Mouse (Mus musculus) limb, embryonic 15.5 days (tissue): ENCODE data around the gene Gm7978. TPM values are rescaled to one million over a fixed set of nuclear protein-coding genes. Genes with fewer than 3 reads are reported as not detected.
"Not testable (repeated sequence)": the region's sequence is repeated elsewhere in the genome, so short reads cannot be mapped to it uniquely, and the experiment has no call there.

ENCODE experiments used
- ATAC-seq: fragments of 200-750 bp; cut with Nextera tagmentation; 2 replicates; pipeline ENCODE4 v1.8.0; 2017; ENCODE audit warnings: low read depth, moderate TSS enrichment; ENCODE audit not compliant: insufficient number of reproducible peaks, low FRiP score, low TSS enrichment
- H3K27ac ChIP-seq: fragments of 300-500 bp; sonication (generic); 2 replicates; pipeline ENCODE4 v1.5.1; 2015; ENCODE audit warnings: moderate library complexity, mild to moderate bottlenecking, inconsistent platforms
- H3K27me3 ChIP-seq: fragments of 300-500 bp; sonication (generic); 2 replicates; pipeline ENCODE4 v1.6.1; 2015; ENCODE audit warnings: inconsistent platforms
- H3K36me3 ChIP-seq: fragments of 300-500 bp; sonication (generic); 2 replicates; pipeline ENCODE4 v1.6.1; 2015; ENCODE audit warnings: inconsistent platforms
- H3K4me1 ChIP-seq: fragments of 300-500 bp; sonication (generic); 2 replicates; pipeline ENCODE4 v1.6.1; 2015; ENCODE audit warnings: inconsistent platforms
- H3K4me2 ChIP-seq: fragments of 300-500 bp; sonication (generic); 2 replicates; pipeline ENCODE4 v1.6.1; 2015; ENCODE audit warnings: mild to moderate bottlenecking, inconsistent platforms
- H3K4me3 ChIP-seq: fragments of 300-500 bp; sonication (generic); 2 replicates; pipeline ENCODE4 v1.5.1; 2015; ENCODE audit warnings: mild to moderate bottlenecking, inconsistent platforms
- H3K9ac ChIP-seq: fragments of 300-500 bp; sonication (generic); 2 replicates; pipeline ENCODE4 v1.6.1; 2015; ENCODE audit warnings: inconsistent platforms
- H3K9me3 ChIP-seq: fragments of 300-500 bp; sonication (generic); 2 replicates; pipeline ENCODE4 v1.6.1; 2016; ENCODE audit warnings: inconsistent platforms
- WGBS: fragments of 180-500 bp; shearing (Covaris S2); methylation state at CpG from one replicate; pipeline ENCODE4 v1.1.7; 2015; 5-methylcytosine and 5-hydroxymethylcytosine counted together
- polyA plus RNA-seq: library from polyadenylated mRNA; unstranded; fragments of >200 nt; fragmentation: Nextera tagmentation; extraction: Ambion mirVana; gene quantifications from 2 replicates; pipeline ENCODE4 v1.2.1, GENCODE M21; 2015

Gm7978 gene
- polyA plus RNA-seq, result not detected in 2 replicates

DNA sequence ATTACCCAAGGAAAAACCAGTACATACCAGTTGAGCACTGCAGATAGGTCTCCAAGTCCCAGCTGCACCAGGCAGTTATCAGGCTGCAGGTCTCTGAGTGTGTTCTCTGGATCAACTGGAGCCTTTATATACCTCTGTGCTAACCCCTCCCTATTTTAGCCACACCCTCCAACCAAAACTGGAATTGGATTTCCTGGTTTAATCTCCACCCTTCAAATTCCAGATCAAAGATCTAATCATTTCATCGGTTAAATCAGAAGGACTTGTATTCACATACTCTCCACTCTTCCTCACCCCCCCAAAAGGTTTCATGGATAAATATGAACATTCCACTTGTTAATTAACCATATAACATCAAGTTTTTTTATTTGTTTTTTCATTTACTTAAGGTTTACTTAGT, at the start of gene Gm7978:
Gm7978 (minus strand) TSS at position 101 of the 400 bp plus-strand sequence.
- not testable (repeated sequence) for H3K9me3 ChIP-seq, ATAC-seq, H3K4me2 ChIP-seq, H3K4me1 ChIP-seq, H3K27me3 ChIP-seq, H3K27ac ChIP-seq, H3K9ac ChIP-seq, H3K4me3 ChIP-seq, H3K36me3 ChIP-seq
- no CpG with 5 or more reads among the region's 1 CpGs for WGBS

- H3K27me3 ChIP-seq, H3K36me3 ChIP-seq, H3K4me1 ChIP-seq, H3K9ac ChIP-seq, H3K27ac ChIP-seq, H3K4me2 ChIP-seq, ATAC-seq, H3K4me3 ChIP-seq, H3K9me3 ChIP-seq: not testable (repeated sequence)
- WGBS, result no CpG with 5 or more reads among the region's 2 CpGs
These were observed 39.7 kb upstream of the Gm7978 start, which contains the start of gene E330014E10Rik for GRCm38 (mm10) chr5:95775690-95776089. Gene E330014E10Rik, plus strand, starts transcription at chr5:95775990.

DNA sequence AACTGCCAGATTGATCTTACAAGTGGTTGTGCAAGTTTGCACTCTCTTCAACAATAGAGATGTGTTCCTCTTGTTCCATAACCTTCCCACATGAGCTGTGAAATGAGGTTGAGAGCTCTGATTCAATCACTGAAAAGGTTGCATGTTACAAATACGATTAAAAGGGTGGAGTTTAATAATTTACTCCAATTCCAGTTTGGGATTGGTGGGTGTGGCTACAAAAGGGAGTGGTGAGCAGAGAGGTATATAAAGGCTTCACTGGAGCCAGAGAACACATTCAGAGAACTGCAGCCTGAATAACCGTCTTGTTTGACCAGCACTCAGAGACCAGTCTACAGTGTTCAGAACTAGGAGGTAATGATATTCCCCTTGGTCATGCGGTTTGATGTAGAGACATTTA, 5.7 kb upstream of the Gm7978 start, which contains the start of gene Gm7982:
Gm7982 (plus strand) TSS at position 301 of the 400 bp plus-strand sequence.
- no CpG with 5 or more reads among the region's 3 CpGs for WGBS
- not testable (repeated sequence) for H3K27me3 ChIP-seq, H3K9ac ChIP-seq, H3K9me3 ChIP-seq, H3K4me3 ChIP-seq, H3K27ac ChIP-seq, ATAC-seq, H3K36me3 ChIP-seq, H3K4me2 ChIP-seq, H3K4me1 ChIP-seq

Other genes with a start within 250 kb of the Gm7978 start
- gene Gm3286, start 225.4 kb downstream of the Gm7978 start, polyA plus RNA-seq, result not detected in 2 replicates
- not detected in 2 replicates for gene Gm7971, start 141.3 kb downstream of the Gm7978 start, polyA plus RNA-seq
- not detected in 2 replicates for gene Gm7982, start 5.8 kb upstream of the Gm7978 start, polyA plus RNA-seq
- not detected in 2 replicates for gene E330014E10Rik, start 39.8 kb upstream of the Gm7978 start, polyA plus RNA-seq
- gene Cxcl13, start 220.8 kb upstream of the Gm7978 start, polyA plus RNA-seq, result 0.22 and 0.71 TPM in 2 replicates